Mouse (Mus musculus) heart, embryonic 11.5 days (tissue): Measurements from ENCODE around the gene Prim1. TPM values are rescaled to one million over a fixed set of nuclear protein-coding genes. Genes with fewer than 3 reads are reported as not detected.
"Not testable (repeated sequence)": the region's sequence is repeated elsewhere in the genome, so short reads cannot be mapped to it uniquely, and the experiment has no call there.

Experiments used
- ATAC-seq: fragments of 200-750 bp; cut with Nextera tagmentation; replicated peaks from 2 replicates; pipeline ENCODE4 v1.8.0; 2017; ENCODE audit warnings: moderate library complexity; ENCODE audit not compliant: insufficient number of reproducible peaks, low FRiP score, low TSS enrichment
- H3K27ac ChIP-seq: fragments of 300-500 bp; sonication (generic); 2 replicates; pipeline ENCODE4 v1.5.1; 2014; ENCODE audit warnings: mild to moderate bottlenecking, low read depth, low read length
- H3K27me3 ChIP-seq: fragments of 300-500 bp; sonication (generic); 2 replicates; pipeline ENCODE4 v1.6.1; 2014; ENCODE audit warnings: mild to moderate bottlenecking, low read length, mixed read lengths; ENCODE audit not compliant: control insufficient read depth, insufficient read depth
- H3K36me3 ChIP-seq: fragments of 300-500 bp; sonication (generic); 2 replicates; pipeline ENCODE4 v1.6.1; 2014; ENCODE audit warnings: mild to moderate bottlenecking, low read length, moderate library complexity, mixed read lengths; ENCODE audit not compliant: control insufficient read depth, insufficient read depth
- H3K4me1 ChIP-seq: fragments of 300-500 bp; sonication (generic); 2 replicates; pipeline ENCODE4 v1.6.1; 2014; ENCODE audit warnings: low read length; ENCODE audit not compliant: control insufficient read depth, insufficient read depth
- H3K4me2 ChIP-seq: fragments of 300-500 bp; sonication (generic); 2 replicates; pipeline ENCODE4 v1.6.1; 2014; ENCODE audit warnings: mild to moderate bottlenecking, moderate library complexity
- H3K4me3 ChIP-seq: fragments of 300-500 bp; sonication (generic); 2 replicates; pipeline ENCODE4 v1.5.1; 2014; ENCODE audit warnings: low read depth, low read length
- H3K9ac ChIP-seq: fragments of 300-500 bp; sonication (generic); 2 replicates; pipeline ENCODE4 v1.6.1; 2014; ENCODE audit warnings: mild to moderate bottlenecking, low read depth, low read length, moderate library complexity
- H3K9me3 ChIP-seq: fragments of 300-500 bp; sonication (generic); replicated peaks from 2 replicates; pipeline ENCODE4 v1.6.1; 2016; ENCODE audit warnings: low read length; ENCODE audit not compliant: control insufficient read depth
- WGBS: fragments of 180-500 bp; shearing (Covaris S2); extraction: QIAGEN DNeasy Blood & Tissue Kit; methylation state at CpG from one replicate; pipeline ENCODE4 v1.1.7; 2014; ENCODE audit not compliant: insufficient replicate concordance; 5-methylcytosine and 5-hydroxymethylcytosine counted together
- polyA plus RNA-seq: library from polyadenylated mRNA; unstranded; fragments of >200 nt; fragmentation: Nextera tagmentation; extraction: Ambion mirVana; gene quantifications from 2 replicates; pipeline ENCODE4 v1.2.1, GENCODE M21; 2014

The Prim1 gene
- polyA plus RNA-seq, 1 experiment from 2014 or later = 56.0 TPM

DNA sequence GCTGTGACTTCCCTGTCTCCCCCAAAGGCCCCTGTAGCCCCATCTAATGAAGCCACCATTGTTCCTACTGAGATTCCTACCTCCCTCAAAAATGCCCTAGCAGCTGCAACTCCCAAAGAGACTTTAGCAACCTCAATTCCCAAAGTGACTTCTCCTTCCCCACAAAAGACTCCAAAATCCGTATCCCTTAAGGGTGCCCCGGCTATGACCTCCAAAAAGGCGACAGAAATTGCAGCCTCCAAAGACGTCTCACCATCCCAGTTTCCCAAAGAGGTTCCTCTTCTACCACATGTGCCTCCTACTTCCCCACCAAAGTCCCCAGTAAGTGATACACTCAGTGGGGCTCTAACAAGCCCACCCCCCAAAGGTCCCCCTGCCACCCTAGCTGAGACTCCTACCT is 26.7 kb downstream of the Prim1 start:
- Histone ChIP-seq H3K4me1 (peaks cover 64% of the 10 kb centered on the region), H3K4me3 (no peak overlapping the region), H3K4me2 (no peak overlapping the region), H3K36me3 (peaks cover 25% of the 10 kb centered on the region), H3K27ac (no peak overlapping the region), H3K9me3 (no peaks in the 10 kb centered on the region), H3K9ac (0 out of 2 replicates have a peak overlapping the region, but pooled peaks have one; percentile 22), H3K27me3 (no peaks in the 10 kb centered on the region)
- no peak for ATAC-seq
- 77% methylated on average over 4 of the region's 4 CpGs for WGBS

DNA sequence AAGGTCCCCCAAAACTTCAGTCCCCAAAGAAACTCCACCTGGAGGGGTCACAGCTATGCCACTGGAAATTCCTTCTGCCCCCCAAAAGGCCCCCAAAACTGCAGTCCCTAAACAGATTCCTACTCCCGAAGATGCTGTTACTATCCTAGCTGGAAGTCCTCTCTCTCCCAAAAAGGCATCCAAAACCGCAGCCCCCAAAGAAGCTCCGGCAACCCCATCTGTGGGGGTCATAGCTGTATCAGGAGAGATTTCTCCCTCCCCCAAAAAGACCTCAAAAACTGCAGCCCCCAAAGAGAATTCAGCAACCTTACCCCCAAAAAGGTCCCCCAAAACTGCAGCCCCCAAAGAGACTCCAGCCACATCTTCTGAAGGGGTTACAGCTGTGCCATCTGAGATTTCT is 27.5 kb downstream of the Prim1 start:
- Histone ChIP-seq H3K4me1 (peaks cover 59% of the 10 kb centered on the region), H3K27me3 (no peaks in the 10 kb centered on the region), H3K4me2 (no peak overlapping the region), H3K9ac (peak overlapping the region; percentile 43; the same call in 1 of the 2 replicates), H3K36me3 (peaks cover 29% of the 10 kb centered on the region), H3K9me3 (no peaks in the 10 kb centered on the region), H3K27ac (no peak overlapping the region), H3K4me3 (no peak overlapping the region)
- WGBS = 95% methylated on average over 3 of the region's 3 CpGs
- no peak for ATAC-seq

DNA sequence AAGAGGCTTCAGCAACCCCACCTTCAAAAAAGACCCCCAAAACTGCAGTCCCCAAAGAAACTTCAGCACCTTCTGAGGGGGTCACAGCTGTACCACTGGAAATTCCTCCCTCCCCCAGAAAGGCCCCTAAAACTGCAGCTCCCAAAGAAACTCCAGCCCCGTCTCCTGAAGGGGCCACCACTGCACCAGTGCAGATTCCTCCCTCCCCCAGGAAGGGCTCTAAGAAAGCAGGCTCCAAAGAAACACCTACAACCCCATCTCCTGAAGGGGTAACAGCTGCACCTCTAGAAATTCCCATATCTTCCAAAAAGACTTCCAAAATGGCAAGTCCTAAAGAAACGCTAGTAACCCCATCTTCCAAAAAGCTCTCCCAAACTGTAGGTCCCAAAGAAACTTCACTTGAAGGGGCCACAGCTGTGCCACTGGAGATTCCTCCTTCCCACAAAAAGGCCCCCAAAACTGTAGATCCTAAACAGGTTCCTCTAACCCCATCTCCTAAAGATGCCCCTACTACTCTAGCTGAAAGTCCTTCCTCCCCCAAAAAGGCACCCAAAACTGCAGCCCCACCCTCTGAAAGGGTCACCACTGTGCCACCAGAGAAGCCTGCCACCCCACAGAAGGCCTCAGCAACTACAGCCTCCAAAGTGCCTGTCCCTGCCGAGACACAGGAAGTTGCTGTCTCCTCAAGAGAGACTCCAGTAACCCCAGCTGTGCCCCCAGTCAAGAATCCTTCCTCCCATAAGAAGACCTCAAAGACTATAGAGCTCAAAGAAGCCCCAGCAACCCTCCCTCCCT is 28.3 kb downstream of the Prim1 start:
- H3K27me3 ChIP-seq = no peaks in the 10 kb centered on the region
- ATAC-seq = no peak
- peaks cover 29% of the 10 kb centered on the region for H3K36me3 ChIP-seq
- H3K4me2 ChIP-seq = peak overlapping the region; percentile 20
- peak overlapping the region; percentile 51 for H3K27ac ChIP-seq
- no peaks in the 10 kb centered on the region for H3K9me3 ChIP-seq
- H3K4me3 ChIP-seq = 0 out of 2 replicates have a peak overlapping the region, but pooled peaks have one; percentile 10
- H3K4me1 ChIP-seq = peaks cover 53% of the 10 kb centered on the region
- WGBS = 43% methylated on average over 3 of the region's 3 CpGs
- peak overlapping the region; percentile 43; the same call in 1 of the 2 replicates for H3K9ac ChIP-seq

DNA sequence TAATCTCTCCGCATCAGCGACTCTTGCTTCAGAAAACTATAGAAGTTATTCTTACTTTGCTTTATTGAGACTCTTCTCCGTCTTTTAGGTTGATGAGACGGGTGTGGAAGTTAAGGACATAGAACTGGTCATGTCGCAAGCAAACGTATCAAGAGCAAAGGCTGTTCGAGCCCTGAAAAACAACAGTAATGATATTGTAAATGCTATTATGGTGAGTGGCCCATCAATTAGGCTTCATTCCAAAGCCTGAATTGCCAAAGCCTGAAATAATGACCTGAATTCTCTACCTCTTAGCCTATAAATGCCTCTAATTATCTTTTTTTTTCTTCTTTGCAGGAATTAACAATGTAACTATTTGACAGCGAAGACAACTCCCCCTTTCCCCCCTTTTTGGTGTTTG is 33.2 kb downstream of the Prim1 start:
- H3K4me3 ChIP-seq = no peak overlapping the region
- no peaks in the 10 kb centered on the region for H3K9me3 ChIP-seq
- no peak overlapping the region for H3K4me2 ChIP-seq
- peaks cover 19% of the 10 kb centered on the region for H3K4me1 ChIP-seq
- WGBS = 94% methylated on average over 8 of the region's 8 CpGs
- no peak overlapping the region for H3K27ac ChIP-seq
- H3K9ac ChIP-seq = no peak overlapping the region
- H3K27me3 ChIP-seq = no peaks in the 10 kb centered on the region
- ATAC-seq = no peak
- H3K36me3 ChIP-seq = peaks cover 38% of the 10 kb centered on the region

DNA sequence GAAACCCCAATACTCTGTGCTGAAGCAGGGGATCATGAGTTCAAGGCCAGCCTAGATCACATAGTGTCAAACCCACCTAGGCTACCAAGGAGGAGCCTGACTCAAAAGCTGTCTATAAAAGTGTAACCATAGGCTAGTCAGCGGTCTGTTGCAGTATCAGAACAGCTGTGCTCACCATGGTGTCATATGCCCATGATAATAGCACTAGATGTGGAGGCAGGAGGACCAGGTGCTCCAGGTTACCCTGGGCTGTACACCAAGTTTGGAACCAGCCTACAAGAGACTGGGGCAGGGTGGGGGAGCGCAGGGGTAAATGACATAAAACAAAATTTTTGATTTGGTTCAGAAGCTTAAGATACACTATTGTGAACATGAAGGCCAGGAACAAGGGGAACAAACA is 34.8 kb downstream of the Prim1 start:
- no peak overlapping the region for H3K27ac ChIP-seq
- H3K27me3 ChIP-seq = no peaks in the 10 kb centered on the region
- peaks cover 31% of the 10 kb centered on the region for H3K36me3 ChIP-seq
- no peak overlapping the region for H3K9ac ChIP-seq
- WGBS = 98% methylated on average over 2 of the region's 2 CpGs
- no peak overlapping the region for H3K4me2 ChIP-seq
- ATAC-seq = no peak
- peaks cover 3% of the 10 kb centered on the region for H3K4me1 ChIP-seq
- no peaks in the 10 kb centered on the region for H3K9me3 ChIP-seq
- H3K4me3 ChIP-seq = no peak overlapping the region

DNA sequence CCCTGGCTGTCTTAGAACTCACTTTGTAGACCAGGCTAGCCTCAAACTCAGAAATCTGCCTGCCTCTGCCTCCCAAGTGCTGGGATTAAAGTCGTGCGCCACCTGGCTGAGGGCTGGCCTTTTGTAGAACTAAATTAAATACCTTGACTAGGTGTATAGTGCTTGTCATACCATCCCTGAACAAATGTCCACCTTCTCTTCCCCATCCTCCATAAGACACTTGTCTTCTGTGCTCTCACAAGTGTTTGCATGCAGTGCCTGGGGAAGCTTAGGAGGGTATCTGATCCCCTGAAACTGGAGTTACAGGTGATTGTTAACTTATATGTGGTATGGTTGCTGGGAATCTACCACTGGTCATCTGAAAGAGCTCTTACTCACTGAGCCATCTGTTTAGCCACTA is 35.4 kb downstream of the Prim1 start:
- H3K4me1 ChIP-seq = no peaks in the 10 kb centered on the region
- no peak overlapping the region for H3K27ac ChIP-seq
- 84% methylated on average over 2 of the region's 2 CpGs for WGBS
- H3K36me3 ChIP-seq = peaks cover 27% of the 10 kb centered on the region
- no peak overlapping the region for H3K4me3 ChIP-seq
- ATAC-seq = no peak
- H3K9ac ChIP-seq = no peak overlapping the region
- H3K9me3 ChIP-seq = no peaks in the 10 kb centered on the region
- H3K27me3 ChIP-seq = no peaks in the 10 kb centered on the region
- no peak overlapping the region for H3K4me2 ChIP-seq

DNA sequence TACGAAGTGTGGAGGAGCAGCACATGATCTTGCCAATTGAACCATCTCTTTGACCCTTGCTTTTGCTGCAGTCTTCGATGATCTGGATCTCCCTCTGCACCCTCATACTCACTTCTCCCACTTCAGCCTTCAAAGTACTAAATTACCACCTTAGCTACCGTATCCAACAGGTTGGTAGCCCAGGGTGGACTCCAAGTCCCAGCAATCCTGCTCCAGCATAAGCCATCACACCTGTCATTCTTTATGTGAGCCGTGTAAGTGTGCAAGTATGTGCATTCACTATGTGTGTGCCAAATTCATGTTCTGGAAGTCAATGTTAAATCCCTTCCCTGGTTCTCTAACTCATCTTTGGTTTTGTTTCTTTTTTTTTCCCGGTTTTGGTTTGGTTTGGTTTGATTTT is 36.6 kb downstream of the Prim1 start:
- H3K36me3 ChIP-seq = peaks cover 19% of the 10 kb centered on the region
- 94% methylated on average over 5 of the region's 5 CpGs for WGBS
- H3K4me2 ChIP-seq = no peak overlapping the region
- no peak overlapping the region for H3K27ac ChIP-seq
- no peaks in the 10 kb centered on the region for H3K4me1 ChIP-seq
- H3K9ac ChIP-seq = no peak overlapping the region
- no peaks in the 10 kb centered on the region for H3K9me3 ChIP-seq
- ATAC-seq = no peak
- no peaks in the 10 kb centered on the region for H3K27me3 ChIP-seq
- no peak overlapping the region for H3K4me3 ChIP-seq

DNA sequence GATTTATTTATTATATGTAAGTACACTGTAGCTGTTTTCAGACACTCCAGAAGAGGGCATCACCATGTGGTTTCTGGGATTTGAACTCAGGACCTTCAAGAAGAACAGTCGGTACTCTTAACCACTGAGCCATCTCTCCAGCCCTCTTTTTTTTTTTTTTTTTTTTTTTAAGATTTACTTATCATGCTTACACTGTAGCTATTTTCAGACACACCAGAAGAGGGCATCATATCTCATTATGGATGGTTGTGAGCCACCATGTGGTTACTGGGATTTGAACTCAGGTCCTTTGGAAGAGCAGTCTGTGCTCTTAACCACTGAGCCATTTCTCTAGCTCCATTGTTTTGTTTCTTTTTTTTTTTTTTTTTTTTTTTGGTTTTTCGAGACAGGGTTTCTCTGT is 37.2 kb downstream of the Prim1 start:
- H3K4me2 ChIP-seq, H3K27me3 ChIP-seq, H3K9me3 ChIP-seq, H3K27ac ChIP-seq, ATAC-seq, H3K4me1 ChIP-seq, H3K9ac ChIP-seq, H3K4me3 ChIP-seq: not testable (repeated sequence)
- WGBS = 88% methylated on average over 1 of the region's 2 CpGs
- peaks cover 14% of the 10 kb centered on the region for H3K36me3 ChIP-seq

DNA sequence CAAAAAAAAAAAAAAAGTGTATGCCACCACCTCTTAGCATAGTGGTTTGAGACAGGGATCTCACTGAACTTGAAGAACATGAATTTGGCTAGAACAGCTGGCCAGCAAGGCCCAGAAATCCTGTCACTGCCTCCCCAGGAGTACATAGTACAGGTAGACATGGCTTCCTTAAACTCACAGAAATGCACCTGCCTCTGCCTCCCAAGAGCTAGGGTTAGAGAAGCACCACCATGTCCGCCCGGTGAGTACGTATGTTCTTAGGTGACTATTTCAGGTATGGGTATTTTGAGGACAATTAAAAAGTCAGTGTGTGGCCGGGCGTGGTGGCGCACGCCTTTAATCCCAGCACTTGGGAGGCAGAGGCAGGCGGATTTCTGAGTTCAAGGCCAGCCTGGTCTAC is 38.0 kb downstream of the Prim1 start:
- peaks cover 14% of the 10 kb centered on the region for H3K36me3 ChIP-seq
- no peaks in the 10 kb centered on the region for H3K9me3 ChIP-seq
- no peak overlapping the region for H3K4me3 ChIP-seq
- no peak for ATAC-seq
- peaks cover 5% of the 10 kb centered on the region; the same call in 1 of the 2 replicates for H3K4me1 ChIP-seq
- WGBS = 92% methylated on average over 8 of the region's 8 CpGs
- no peaks in the 10 kb centered on the region for H3K27me3 ChIP-seq
- no peak overlapping the region for H3K27ac ChIP-seq
- H3K4me2 ChIP-seq = no peak overlapping the region
- H3K9ac ChIP-seq = no peak overlapping the region
